Mouse (Mus musculus): Measurements from ENCODE around the gene Nectin1. TPM values are rescaled to one million over a fixed set of nuclear protein-coding genes. Genes with fewer than 3 reads are reported as not detected.

Gene Nectin1
- polyA plus RNA-seq, 1 experiment from 2014 or later = 1.0 TPM

GRCm38 (mm10) chr9:43742066-43742465 lies 1.7 kb upstream of the Nectin1 start:
- H3K27me3 ChIP-seq = peaks cover 29% of the 10 kb centered on the region
- 86% methylated on average over 4 of the region's 4 CpGs for WGBS
- H3K4me1 ChIP-seq (replicated peaks) = peaks cover 40% of the 10 kb centered on the region
- H3K4me2 ChIP-seq = no peak overlapping the region
- H3K36me3 ChIP-seq = no peaks in the 10 kb centered on the region
- no peaks in the 10 kb centered on the region for H3K9me3 ChIP-seq (replicated peaks)
- no peak overlapping the region for H3K4me3 ChIP-seq
- no peak overlapping the region for H3K9ac ChIP-seq
- ATAC-seq (replicated peaks; ENCODE audit: insufficient number of reproducible peaks, insufficient read depth, low FRiP score, low read depth) = no peak
- no peak overlapping the region for H3K27ac ChIP-seq

DNA sequence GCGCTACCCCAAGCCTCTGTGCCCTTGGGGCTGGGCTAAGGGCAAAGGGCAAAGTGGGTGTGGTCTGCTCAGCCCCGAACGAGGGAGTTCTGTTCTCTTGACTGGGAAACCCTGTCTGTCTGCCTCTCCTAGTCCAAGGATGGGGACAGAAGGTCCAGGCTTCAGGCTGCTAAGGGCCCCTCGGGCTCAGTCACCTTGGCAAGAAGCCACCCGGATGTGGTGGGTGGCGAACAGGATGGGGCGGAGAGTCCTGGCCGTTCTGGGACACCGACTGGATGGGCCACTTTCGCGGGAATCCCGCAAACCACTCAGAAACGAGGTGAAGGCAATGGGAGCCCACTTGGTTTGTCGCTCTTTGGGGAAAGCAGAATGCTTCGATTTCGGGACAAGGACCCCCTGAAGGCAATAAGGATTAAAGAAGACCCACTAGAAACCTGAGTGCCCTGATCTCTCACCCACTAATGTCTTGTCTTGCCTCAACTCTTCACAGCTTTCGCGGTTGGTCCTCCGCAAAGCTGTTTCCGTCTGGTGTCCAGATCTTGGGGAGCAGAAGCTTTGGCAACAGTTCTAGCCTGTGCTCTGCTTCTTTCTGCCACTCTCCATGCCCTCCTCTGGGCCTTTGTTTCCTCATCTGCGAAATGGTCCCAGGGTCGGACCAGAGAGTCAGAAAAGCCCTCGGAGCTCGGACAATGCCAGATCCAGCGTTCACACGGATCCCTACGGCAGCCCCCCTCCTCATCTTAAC lies 710 bp upstream of the Nectin1 start:
- Histone ChIP-seq H3K27me3 (peaks cover 34% of the 10 kb centered on the region), H3K4me2 (peak overlapping the region; percentile 98), H3K36me3 (no peaks in the 10 kb centered on the region), H3K4me3 (peak overlapping the region; percentile 81), H3K4me1 (replicated peaks) (peaks cover 30% of the 10 kb centered on the region), H3K9me3 (replicated peaks) (no peaks in the 10 kb centered on the region), H3K27ac (peak overlapping the region; percentile 90), H3K9ac (peak overlapping the region; percentile 74)
- WGBS = 1% methylated on average over 27 of the region's 27 CpGs
- 0 out of 2 replicates have a peak, but pooled peaks have one; percentile 41 for ATAC-seq (replicated peaks; ENCODE audit: insufficient number of reproducible peaks, insufficient read depth, low FRiP score, low read depth)

DNA sequence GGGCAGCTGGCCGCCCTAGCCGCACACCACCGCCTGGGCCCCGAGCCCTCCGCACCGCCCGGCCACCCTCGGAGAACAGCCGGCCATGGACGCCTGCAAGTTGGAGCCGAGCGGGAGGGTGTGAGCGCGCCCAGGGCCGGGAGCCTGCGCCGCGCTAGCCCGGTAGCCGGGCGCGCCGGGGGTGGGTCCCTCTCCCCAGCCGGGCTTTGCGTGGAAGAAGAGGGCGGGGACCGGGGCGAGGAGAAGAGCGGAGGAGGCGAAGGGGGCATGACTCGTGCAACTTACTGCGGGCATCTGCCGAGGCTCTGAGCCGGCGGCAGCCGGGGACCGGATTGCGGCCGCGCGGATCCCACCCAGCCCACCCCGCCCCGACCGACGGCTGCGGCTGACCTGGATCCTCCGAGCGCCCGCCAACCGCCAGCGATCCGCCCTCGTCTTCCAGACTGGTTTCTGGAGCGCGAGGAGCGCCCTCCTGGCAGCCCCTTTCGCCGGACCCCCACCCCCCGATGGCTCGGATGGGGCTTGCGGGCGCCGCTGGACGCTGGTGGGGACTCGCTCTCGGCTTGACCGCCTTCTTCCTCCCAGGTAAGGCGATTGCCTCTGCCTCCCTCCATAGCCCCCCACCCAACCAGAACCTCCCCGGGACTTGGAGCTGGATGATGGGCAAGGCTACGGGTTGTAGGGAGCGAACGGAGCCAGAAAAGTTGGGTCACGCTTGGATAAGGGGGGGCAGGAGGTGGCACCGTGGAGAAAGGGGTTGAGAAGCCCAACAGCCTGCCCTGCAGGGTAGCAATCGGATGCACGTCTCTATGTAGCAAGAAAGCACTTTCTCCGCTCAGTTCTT lies 576 bp downstream of the Nectin1 start:
- H3K27me3 ChIP-seq = peaks cover 33% of the 10 kb centered on the region
- peak overlapping the region; percentile 98 for H3K4me2 ChIP-seq
- peak overlapping the region; percentile 74 for H3K9ac ChIP-seq
- no peaks in the 10 kb centered on the region for H3K9me3 ChIP-seq (replicated peaks)
- peak overlapping the region; percentile 90 for H3K27ac ChIP-seq
- WGBS = under 1% methylated on average over 68 of the region's 77 CpGs
- peak overlapping the region; percentile 81 for H3K4me3 ChIP-seq
- no peaks in the 10 kb centered on the region for H3K36me3 ChIP-seq
- H3K4me1 ChIP-seq (replicated peaks) = peaks cover 28% of the 10 kb centered on the region
- peak; percentile 57 for ATAC-seq (replicated peaks; ENCODE audit: insufficient number of reproducible peaks, insufficient read depth, low FRiP score, low read depth)

DNA sequence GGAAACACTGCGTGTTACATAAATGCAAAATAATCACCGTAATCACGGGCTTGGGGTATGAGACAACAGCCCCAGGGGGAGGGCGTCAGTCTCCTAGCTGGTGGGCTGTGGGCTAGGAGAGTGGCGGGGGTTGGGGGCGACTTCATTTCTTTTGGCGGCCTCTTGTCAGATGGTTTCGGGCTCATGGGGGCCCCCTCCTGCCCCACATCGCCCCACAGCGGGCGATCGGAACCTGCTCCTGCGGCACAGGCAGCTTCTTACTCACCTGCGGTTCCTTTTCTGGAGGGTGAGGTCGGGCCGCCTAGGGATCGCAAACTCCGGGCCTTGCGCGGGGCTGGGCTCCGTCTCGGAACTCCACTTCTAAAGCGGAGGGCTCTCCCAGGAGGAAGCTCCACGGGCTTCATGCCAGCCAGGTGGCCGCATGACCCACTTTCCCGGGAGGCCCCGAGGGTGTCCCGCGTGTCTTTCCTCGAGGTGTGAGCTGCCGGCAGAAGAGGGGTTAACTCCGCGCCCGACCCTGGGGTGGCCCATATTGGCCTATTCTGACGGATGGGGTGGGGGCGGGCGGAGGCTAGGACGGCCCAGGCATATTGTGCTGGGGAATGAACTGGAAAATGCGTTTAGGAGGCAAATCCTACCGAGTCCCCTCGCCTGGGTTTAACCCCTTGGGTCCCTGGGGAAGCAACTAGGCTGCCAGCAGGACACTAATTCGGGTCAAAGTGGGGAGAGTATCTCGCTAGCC lies 1.4 kb downstream of the Nectin1 start:
- Histone ChIP-seq H3K36me3 (no peaks in the 10 kb centered on the region), H3K9me3 (replicated peaks) (no peaks in the 10 kb centered on the region), H3K27ac (no peak overlapping the region), H3K4me1 (replicated peaks) (peaks cover 28% of the 10 kb centered on the region), H3K9ac (peak overlapping the region; percentile 74), H3K4me3 (peak overlapping the region; percentile 81), H3K27me3 (peaks cover 34% of the 10 kb centered on the region), H3K4me2 (peak overlapping the region; percentile 98)
- under 1% methylated on average over 43 of the region's 43 CpGs for WGBS
- no peak for ATAC-seq (replicated peaks; ENCODE audit: insufficient number of reproducible peaks, insufficient read depth, low FRiP score, low read depth)

GRCm38 (mm10) chr9:43745951-43746703 lies 2.3 kb downstream of the Nectin1 start:
- Histone ChIP-seq H3K36me3 (no peaks in the 10 kb centered on the region), H3K4me3 (peak overlapping the region; percentile 81), H3K4me2 (peak overlapping the region; percentile 98), H3K27ac (no peak overlapping the region), H3K9me3 (replicated peaks) (no peaks in the 10 kb centered on the region), H3K9ac (peak overlapping the region; percentile 20; the same call in 1 of the 2 replicates), H3K27me3 (peaks cover 37% of the 10 kb centered on the region), H3K4me1 (replicated peaks) (peaks cover 28% of the 10 kb centered on the region)
- ATAC-seq (replicated peaks; ENCODE audit: insufficient number of reproducible peaks, insufficient read depth, low FRiP score, low read depth) = no peak
- 17% methylated on average over 13 of the region's 13 CpGs for WGBS

DNA sequence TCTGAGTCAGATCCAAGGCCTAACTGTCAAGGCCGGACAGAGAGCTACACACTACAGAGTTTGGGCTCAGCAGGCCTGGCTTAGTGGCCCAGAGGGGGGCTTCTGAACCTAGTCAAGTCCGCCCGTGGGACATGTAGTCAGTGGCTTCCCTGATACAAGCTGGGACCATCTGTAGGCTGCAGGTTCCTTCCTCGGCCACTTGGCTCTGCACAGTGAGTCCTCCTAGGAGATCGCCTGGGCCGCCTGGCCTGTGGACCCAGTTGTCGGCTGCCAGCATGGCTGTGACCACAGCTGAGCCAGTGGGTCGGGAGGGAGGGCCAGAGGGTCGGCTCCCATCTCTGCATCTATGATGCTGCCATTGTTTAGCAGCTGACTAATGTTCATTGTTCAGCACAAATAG lies 3.9 kb downstream of the Nectin1 start:
- no peak overlapping the region for H3K27ac ChIP-seq
- H3K4me3 ChIP-seq = no peak overlapping the region
- no peak overlapping the region for H3K9ac ChIP-seq
- no peak overlapping the region for H3K4me2 ChIP-seq
- no peaks in the 10 kb centered on the region for H3K9me3 ChIP-seq (replicated peaks)
- 69% methylated on average over 9 of the region's 9 CpGs for WGBS
- ATAC-seq (replicated peaks; ENCODE audit: insufficient number of reproducible peaks, insufficient read depth, low FRiP score, low read depth) = no peak
- peaks cover 27% of the 10 kb centered on the region for H3K4me1 ChIP-seq (replicated peaks)
- peaks cover 39% of the 10 kb centered on the region for H3K27me3 ChIP-seq
- no peaks in the 10 kb centered on the region for H3K36me3 ChIP-seq

- 84% methylated on average over 5 of the region's 5 CpGs for WGBS
- no peak for ATAC-seq (replicated peaks; ENCODE audit: insufficient number of reproducible peaks, insufficient read depth, low FRiP score, low read depth)
These were observed 4.7 kb downstream of the Nectin1 start for GRCm38 (mm10) chr9:43748519-43748918.

GRCm38 (mm10) chr9:43750053-43750452 lies 6.3 kb downstream of the Nectin1 start:
- Histone ChIP-seq H3K4me1 (replicated peaks) (peaks cover 21% of the 10 kb centered on the region), H3K27ac (no peak overlapping the region), H3K4me2 (no peak overlapping the region), H3K9ac (no peak overlapping the region), H3K9me3 (replicated peaks) (no peaks in the 10 kb centered on the region), H3K36me3 (no peaks in the 10 kb centered on the region), H3K27me3 (peaks cover 38% of the 10 kb centered on the region), H3K4me3 (no peak overlapping the region)
- no peak for ATAC-seq (replicated peaks; ENCODE audit: insufficient number of reproducible peaks, insufficient read depth, low FRiP score, low read depth)
- WGBS = 82% methylated on average over 9 of the region's 9 CpGs

More at GRCm38 (mm10) chr9:43748519-43748918, 4.7 kb downstream of the Nectin1 start:
- no peak overlapping the region for H3K27ac ChIP-seq
- no peak overlapping the region for H3K4me2 ChIP-seq
- H3K9me3 ChIP-seq (replicated peaks) = no peaks in the 10 kb centered on the region
- H3K36me3 ChIP-seq = no peaks in the 10 kb centered on the region
- H3K4me3 ChIP-seq = no peak overlapping the region
- peaks cover 39% of the 10 kb centered on the region for H3K27me3 ChIP-seq
- no peak overlapping the region for H3K9ac ChIP-seq
- H3K4me1 ChIP-seq (replicated peaks) = peaks cover 20% of the 10 kb centered on the region

GRCm38 (mm10) chr9:43751111-43751510 lies 7.3 kb downstream of the Nectin1 start:
- Histone ChIP-seq H3K36me3 (no peaks in the 10 kb centered on the region), H3K9me3 (replicated peaks) (no peaks in the 10 kb centered on the region), H3K27me3 (peaks cover 27% of the 10 kb centered on the region), H3K4me3 (no peak overlapping the region), H3K9ac (no peak overlapping the region), H3K4me1 (replicated peaks) (peaks cover 13% of the 10 kb centered on the region), H3K27ac (no peak overlapping the region), H3K4me2 (no peak overlapping the region)
- WGBS = 88% methylated on average over 8 of the region's 8 CpGs
- ATAC-seq (replicated peaks; ENCODE audit: insufficient number of reproducible peaks, insufficient read depth, low FRiP score, low read depth) = no peak

- ATAC-seq (replicated peaks; ENCODE audit: insufficient number of reproducible peaks, insufficient read depth, low FRiP score, low read depth) = no peak
- H3K4me1 ChIP-seq (replicated peaks) = peaks cover 23% of the 10 kb centered on the region
- H3K9me3 ChIP-seq (replicated peaks) = no peaks in the 10 kb centered on the region
- H3K27me3 ChIP-seq = peaks cover 12% of the 10 kb centered on the region; the same call in 1 of the 2 replicates
- H3K36me3 ChIP-seq = no peaks in the 10 kb centered on the region
- H3K4me3 ChIP-seq = no peak overlapping the region
- no peak overlapping the region for H3K9ac ChIP-seq
- WGBS = 61% methylated on average over 6 of the region's 6 CpGs
- H3K27ac ChIP-seq = no peak overlapping the region
- no peak overlapping the region for H3K4me2 ChIP-seq
These were observed 9.7 kb downstream of the Nectin1 start for GRCm38 (mm10) chr9:43753481-43753880.

Data from heart, embryonic 15.5 days (tissue).